Mouse (Mus musculus) frontal cortex, postnatal 14 days (tissue): ENCODE measurements around the gene Muc5ac.
"Not testable (repeated sequence)": the region's sequence is repeated elsewhere in the genome, so short reads cannot be mapped to it uniquely, and the experiment has no call there.

Source experiments
- DNase-seq, 2 experiments: peaks; one replicate each; pipeline ENCODE4 v3.0.0; 2022; ENCODE audit warnings: low spot score in 2 of 2

The Muc5ac gene

DNA sequence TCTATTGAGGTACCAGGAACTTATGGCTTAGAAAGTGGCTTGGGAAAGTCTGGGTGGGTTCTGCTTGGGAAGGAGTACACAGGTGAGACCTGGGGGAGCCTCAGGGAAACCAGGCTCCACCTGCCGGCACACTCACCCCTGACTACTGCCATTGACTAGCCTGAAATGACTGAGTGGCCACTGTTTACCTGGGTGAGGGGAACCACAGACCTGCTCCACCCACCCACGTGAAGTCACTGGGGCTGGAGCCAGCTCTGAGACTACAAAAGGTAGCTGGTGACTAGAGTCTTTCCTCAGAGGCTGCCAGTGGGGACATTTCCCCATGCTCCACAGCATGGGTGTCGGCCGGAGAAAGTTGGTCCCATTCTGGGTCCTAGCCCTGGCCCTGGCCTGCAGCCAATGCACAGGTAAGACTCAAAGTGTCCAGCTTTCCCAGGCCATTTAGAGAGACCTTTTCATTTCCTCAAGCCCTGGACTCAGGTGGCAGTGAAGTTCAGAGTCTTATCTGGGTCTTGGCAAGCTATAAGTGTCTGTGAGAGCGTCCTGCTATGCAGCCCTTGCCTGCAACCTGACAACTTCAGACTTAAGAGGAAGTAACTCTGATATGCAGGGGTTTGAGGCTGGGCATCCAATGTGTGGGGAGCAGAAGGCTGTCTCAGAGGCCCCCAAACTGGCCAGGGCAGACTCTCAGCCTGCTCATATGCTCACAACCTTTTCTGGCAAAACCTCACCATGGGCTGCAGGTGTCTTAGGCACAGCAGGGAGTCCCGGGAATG, at the start of gene Muc5ac:
TSS of gene Muc5ac (plus strand) at position 296 of the 776 bp plus-strand sequence.
- DNase-seq: no peak

GRCm38 (mm10) chr7:141747451-141748100, 41.2 kb upstream of the Muc5ac start:
- DNase-seq: no peak

DNA sequence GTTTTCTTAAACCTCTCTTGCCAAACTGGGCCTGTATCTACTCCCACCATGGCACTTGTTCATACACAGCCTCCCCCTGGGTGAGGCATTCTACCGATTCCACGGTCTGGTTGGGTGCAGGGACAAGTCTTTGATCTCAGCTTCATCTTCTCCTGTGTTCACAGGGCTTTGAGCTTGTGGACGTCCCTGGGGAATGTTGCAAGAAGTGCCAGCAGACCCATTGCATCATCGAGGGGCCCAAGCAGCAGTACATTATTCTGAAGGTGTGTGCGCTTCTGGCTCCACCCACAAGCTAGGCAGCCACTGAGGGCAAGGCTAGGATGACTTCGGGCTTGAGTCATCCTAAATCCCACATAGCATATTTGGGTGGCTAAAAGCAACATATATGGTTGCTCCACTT, 36.3 kb upstream of the Muc5ac start:
- DNase-seq: no peak

GRCm38 (mm10) chr7:141755831-141756230, 32.9 kb upstream of the Muc5ac start:
- DNase-seq: peak; percentile 58 to 72

- no peak for DNase-seq
These were observed 30.5 kb upstream of the Muc5ac start for GRCm38 (mm10) chr7:141758291-141758690.

DNA sequence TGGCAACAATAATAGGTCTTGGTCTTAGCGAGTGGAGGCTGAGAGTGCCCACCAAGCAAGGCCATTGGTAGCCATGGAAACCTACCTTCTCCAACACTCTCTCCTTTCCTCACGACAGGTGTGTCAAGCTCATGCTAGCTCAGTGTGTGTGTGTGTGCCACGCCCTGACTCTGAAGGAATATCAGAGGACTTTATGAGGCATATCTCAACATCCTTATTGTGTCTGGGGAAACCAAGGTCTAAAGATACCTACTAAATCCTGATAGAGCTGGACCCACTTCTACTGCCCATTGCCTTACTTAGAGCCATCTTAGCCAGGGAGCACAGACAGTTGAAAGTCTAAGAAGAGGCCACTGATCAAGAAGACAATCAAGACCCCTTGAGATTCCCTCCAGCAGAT, 18.3 kb upstream of the Muc5ac start:
- DNase-seq: no peak

- DNase-seq: no peak
These were observed 17.8 kb upstream of the Muc5ac start for GRCm38 (mm10) chr7:141770988-141771387.

- no peak for DNase-seq
These were observed 16.7 kb upstream of the Muc5ac start for GRCm38 (mm10) chr7:141772058-141772557.

DNA sequence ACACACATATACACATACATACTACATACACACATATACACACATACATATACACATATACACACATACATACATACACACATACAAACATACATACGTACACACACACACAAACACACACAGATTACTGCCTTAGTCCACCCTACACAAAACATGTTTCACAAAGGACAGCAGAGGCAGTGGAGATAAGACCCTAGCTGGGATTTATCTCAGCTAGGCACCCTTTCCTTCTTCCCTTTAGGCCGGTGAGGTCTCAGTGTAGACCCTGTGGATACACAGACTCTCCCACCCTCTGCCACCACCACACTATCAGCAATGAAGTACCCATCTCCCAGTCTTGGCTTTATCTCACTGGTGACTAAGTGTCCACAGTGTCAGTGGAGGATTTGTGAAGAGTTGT, 13.9 kb upstream of the Muc5ac start:
- DNase-seq: no peak

- no peak for DNase-seq
These were observed 12.6 kb upstream of the Muc5ac start for GRCm38 (mm10) chr7:141776199-141776598.

- no peak for DNase-seq
These were observed 5.5 kb downstream of the Muc5ac start for GRCm38 (mm10) chr7:141794251-141794650.

DNA sequence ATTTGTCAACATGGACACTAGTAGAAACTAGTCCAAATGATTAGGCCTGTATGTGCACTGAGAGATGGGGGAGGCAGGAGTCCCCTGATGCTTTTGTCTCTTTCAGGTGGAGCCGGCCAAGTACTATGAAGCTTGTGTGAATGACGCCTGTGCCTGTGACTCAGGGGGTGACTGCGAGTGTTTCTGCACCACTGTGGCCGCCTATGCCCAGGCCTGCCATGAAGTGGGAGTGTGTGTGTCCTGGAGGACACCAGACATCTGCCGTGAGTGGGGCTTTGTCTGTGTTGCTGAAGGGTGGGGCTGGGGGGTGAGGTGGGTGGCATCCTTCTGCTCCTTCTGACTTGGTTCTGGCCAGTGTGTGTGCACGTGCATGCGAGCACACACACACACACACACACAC, 14.4 kb downstream of the Muc5ac start:
- no peak for DNase-seq

DNA sequence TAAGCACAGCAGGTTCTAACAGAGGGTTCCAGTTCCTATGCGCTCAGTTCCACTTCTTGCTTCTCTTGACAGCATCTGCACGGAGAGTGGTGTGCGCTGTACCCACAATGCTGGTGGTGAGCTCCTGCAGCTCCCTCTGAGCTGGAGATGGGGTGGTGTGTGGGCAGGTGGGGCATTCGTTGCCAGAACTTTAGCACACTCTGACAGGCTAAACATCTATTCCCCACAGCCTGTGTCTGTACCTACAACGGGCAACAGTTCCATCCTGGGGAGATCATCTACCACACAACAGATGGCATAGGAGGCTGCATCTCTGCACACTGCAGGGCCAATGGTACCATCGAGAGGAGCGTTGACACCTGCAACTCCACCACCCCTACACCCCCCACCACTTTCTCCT, 16.6 kb downstream of the Muc5ac start:
- DNase-seq: peak; percentile 25 to 35

- DNase-seq: not testable (repeated sequence)
These were observed 19.1 kb downstream of the Muc5ac start for GRCm38 (mm10) chr7:141807823-141808222.

DNA sequence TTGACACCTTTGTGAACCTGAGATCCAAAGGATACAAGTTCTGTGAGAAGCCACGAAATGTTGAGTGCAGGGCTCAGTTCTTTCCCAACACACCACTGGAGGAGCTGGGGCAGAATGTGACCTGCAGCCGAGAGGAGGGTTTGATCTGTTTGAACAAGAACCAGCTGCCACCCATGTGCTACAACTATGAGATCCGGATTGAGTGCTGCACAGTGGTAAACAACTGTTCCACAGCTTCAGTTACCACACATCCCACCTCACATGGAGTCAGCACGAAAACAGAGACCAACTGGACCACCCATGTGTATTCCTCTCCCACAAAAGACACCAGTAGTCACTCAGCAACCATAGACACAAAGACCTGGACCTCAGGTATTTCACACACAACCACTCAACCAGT, 21.2 kb downstream of the Muc5ac start:
- not testable (repeated sequence) for DNase-seq

DNA sequence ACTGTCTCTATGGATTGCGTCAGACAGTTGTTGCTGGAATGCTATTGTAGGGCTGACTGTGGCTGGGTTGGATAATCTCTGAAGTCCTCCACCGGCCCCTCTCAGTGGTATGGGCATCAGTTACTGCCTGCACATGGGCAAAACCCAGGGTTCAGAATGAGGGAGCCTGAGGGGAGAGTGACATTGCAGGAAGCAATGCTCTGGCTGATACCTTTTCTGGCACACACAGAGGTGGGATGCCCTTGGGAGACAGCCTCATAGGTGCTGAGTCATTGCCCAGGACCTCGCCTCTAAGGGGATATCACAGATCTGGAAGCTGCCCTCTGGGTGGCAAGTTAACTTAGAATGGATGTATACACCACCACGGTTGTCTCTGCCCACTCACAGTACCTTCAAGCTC, 24.5 kb downstream of the Muc5ac start:
- DNase-seq: no peak

DNA sequence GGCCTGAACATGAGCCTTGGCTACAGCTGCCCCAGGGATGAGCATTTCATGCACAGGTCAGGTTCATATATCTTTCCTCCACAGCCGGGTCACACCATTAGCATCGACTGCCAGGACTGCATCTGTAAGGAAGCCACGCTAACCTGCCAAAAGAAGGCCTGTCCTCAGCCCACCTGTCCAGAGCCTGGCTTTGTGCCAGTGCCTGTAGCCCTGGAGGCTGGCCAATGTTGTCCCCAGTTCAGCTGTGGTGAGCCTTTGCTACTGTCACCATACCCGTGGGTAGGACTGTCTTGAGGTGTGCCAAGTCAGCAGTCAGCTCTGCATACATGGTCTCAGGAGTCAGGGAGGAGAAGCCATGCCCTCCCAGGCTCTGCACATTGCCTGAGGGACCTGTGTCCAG, 26.6 kb downstream of the Muc5ac start:
- DNase-seq: no peak

- no peak for DNase-seq
These were observed 28.7 kb downstream of the Muc5ac start for GRCm38 (mm10) chr7:141817355-141818075.

DNA sequence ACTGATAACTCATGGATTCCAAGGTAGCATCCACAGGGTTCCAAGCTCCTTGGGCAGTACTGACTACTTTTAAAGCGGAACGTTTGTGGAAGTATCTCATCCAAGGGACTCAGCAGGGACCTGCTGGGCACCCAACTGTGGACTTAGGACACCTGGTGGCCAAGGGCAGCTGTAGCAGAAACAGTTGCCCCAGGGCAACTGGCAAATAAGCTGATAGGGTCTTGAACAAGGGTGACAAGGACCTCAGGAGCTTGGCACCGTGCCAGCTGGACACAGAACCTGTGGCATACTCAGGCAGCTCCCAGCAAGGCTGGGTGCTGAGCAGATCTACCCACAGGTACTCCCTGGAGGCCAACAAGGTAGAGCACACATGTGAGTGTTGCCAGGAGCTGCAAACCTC, 29.5 kb downstream of the Muc5ac start:
- DNase-seq: no peak

- no peak for DNase-seq
These were observed 34.0 kb downstream of the Muc5ac start for GRCm38 (mm10) chr7:141822582-141823261.

DNA sequence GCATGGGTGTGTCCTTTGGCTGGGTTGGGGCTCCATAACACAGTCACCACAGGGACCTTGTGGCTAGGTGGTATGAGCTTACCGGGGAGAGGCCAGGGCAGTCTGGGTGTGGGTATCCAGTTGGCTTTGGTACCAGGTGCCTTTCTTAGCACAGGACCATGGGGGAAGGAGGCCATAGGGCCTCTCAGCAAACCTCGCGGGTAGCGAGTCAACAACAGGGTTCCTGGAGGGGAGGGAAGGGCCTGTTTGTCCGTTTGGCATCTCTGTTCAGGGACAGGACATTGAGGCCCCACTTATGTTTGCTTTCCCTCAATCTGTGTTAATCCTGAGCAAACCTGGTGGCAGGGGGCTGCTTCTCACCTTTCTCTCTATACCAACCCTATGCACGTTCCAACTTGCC, 34.9 kb downstream of the Muc5ac start:
- no peak for DNase-seq

GRCm38 (mm10) chr7:141824398-141824797, 35.6 kb downstream of the Muc5ac start:
- DNase-seq: no peak
